Mouse (Mus musculus) limb, embryonic 12.5 days (tissue): ENCODE results near the gene Rhou. TPM values are rescaled to one million over a fixed set of nuclear protein-coding genes. Genes with fewer than 3 reads are reported as not detected.
"Not testable (repeated sequence)": the region's sequence is repeated elsewhere in the genome, so short reads cannot be mapped to it uniquely, and the experiment has no call there.

Experiments used
- ATAC-seq: fragments of 200-750 bp; cut with Nextera tagmentation; 2 replicates; pipeline ENCODE4 v1.8.0; 2017; ENCODE audit warnings: low read depth, moderate TSS enrichment; ENCODE audit not compliant: insufficient number of reproducible peaks, insufficient read depth, low FRiP score, low TSS enrichment
- H3K27ac ChIP-seq: fragments of 300-500 bp; sonication (generic); 2 replicates; pipeline ENCODE4 v1.5.1; 2016; ENCODE audit warnings: mild to moderate bottlenecking, moderate library complexity
- H3K27me3 ChIP-seq: fragments of 300-500 bp; sonication (generic); 2 replicates; pipeline ENCODE4 v1.6.1; 2016; ENCODE audit warnings: mild to moderate bottlenecking, moderate library complexity
- H3K36me3 ChIP-seq: fragments of 300-500 bp; sonication (generic); 2 replicates; pipeline ENCODE4 v1.6.1; 2016; ENCODE audit warnings: mild to moderate bottlenecking, moderate library complexity
- H3K4me1 ChIP-seq: fragments of 300-500 bp; sonication (generic); replicated peaks from 2 replicates; pipeline ENCODE4 v1.6.1; 2016
- H3K4me2 ChIP-seq: fragments of 300-500 bp; sonication (generic); 2 replicates; pipeline ENCODE4 v1.6.1; 2016; ENCODE audit warnings: mild to moderate bottlenecking, moderate library complexity
- H3K4me3 ChIP-seq: fragments of 300-500 bp; sonication (generic); replicated peaks from 2 replicates; pipeline ENCODE4 v1.5.1; 2016; ENCODE audit warnings: mild to moderate bottlenecking
- H3K9ac ChIP-seq: fragments of 300-500 bp; sonication (generic); replicated peaks from 2 replicates; pipeline ENCODE4 v1.6.1; 2016; ENCODE audit warnings: mild to moderate bottlenecking, moderate library complexity
- H3K9me3 ChIP-seq: fragments of 300-500 bp; sonication (generic); 2 replicates; pipeline ENCODE4 v1.6.1; 2016; ENCODE audit warnings: mild to moderate bottlenecking, moderate library complexity
- WGBS: fragments of 180-500 bp; shearing (Covaris S2); methylation state at CpG from one replicate; pipeline ENCODE4 v1.1.7; 2016; 5-methylcytosine and 5-hydroxymethylcytosine counted together
- polyA plus RNA-seq: library from polyadenylated mRNA; unstranded; fragments of >200 nt; fragmentation: Nextera tagmentation; extraction: Ambion mirVana; gene quantifications from 2 replicates; pipeline ENCODE4 v1.2.1, GENCODE M21; 2016

Rhou gene
- 7.3 and 8.9 TPM in 2 replicates for polyA plus RNA-seq

GRCm38 (mm10) chr8:123653308-123653993, at the start of gene Rhou:
Gene Rhou, plus strand, starts transcription at chr8:123653929.
- Histone ChIP-seq H3K9me3 (no peaks in the 10 kb centered on the region), H3K4me2 (peak within 1 kb of the TSS; percentile 63), H3K4me1 (peaks cover 23% of the 10 kb centered on the region), H3K36me3 (peaks cover 23% of the 10 kb centered on the region), H3K4me3 (peak within 1 kb of the TSS; percentile 74), H3K27ac (peak within 1 kb of the TSS; percentile 92), H3K9ac (peak within 1 kb of the TSS; percentile 90), H3K27me3 (no peaks in the 10 kb centered on the region)
- under 1% methylated on average over 37 of the region's 58 CpGs for WGBS
- ATAC-seq, result peak; percentile 81

- WGBS, result 86% methylated on average over 1 of the region's 5 CpGs
These were observed 41.1 kb upstream of the Rhou start for GRCm38 (mm10) chr8:123612652-123613051.

GRCm38 (mm10) chr8:123623523-123623922, 30.2 kb upstream of the Rhou start:
- not testable (repeated sequence) for H3K9me3 ChIP-seq, H3K9ac ChIP-seq, H3K4me2 ChIP-seq, H3K4me3 ChIP-seq, ATAC-seq, H3K27ac ChIP-seq, H3K36me3 ChIP-seq, H3K4me1 ChIP-seq
- peaks cover 43% of the 10 kb centered on the region for H3K27me3 ChIP-seq
- no CpG with 5 or more reads among the region's 39 CpGs for WGBS

More at GRCm38 (mm10) chr8:123612652-123613051, 41.1 kb upstream of the Rhou start:
- not testable (repeated sequence) for H3K36me3 ChIP-seq, ATAC-seq, H3K27me3 ChIP-seq, H3K9ac ChIP-seq, H3K4me2 ChIP-seq, H3K27ac ChIP-seq, H3K4me3 ChIP-seq, H3K4me1 ChIP-seq, H3K9me3 ChIP-seq

- peaks cover 3% of the 10 kb centered on the region; the same call in 1 of the 2 replicates for H3K4me1 ChIP-seq
- H3K9me3 ChIP-seq, result no peaks in the 10 kb centered on the region
- no peak overlapping the region for H3K9ac ChIP-seq
- H3K27ac ChIP-seq, result no peak overlapping the region
- 64% methylated on average over 5 of the region's 5 CpGs for WGBS
- H3K27me3 ChIP-seq, result peaks cover 45% of the 10 kb centered on the region
- no peak overlapping the region for H3K4me2 ChIP-seq
- H3K36me3 ChIP-seq, result no peaks in the 10 kb centered on the region
- no peak overlapping the region for H3K4me3 ChIP-seq
- ATAC-seq, result no peak
These were observed 29.5 kb upstream of the Rhou start for GRCm38 (mm10) chr8:123624274-123624673.

GRCm38 (mm10) chr8:123624702-123625101, 29.0 kb upstream of the Rhou start:
- Histone ChIP-seq H3K9ac (no peak overlapping the region), H3K36me3 (no peaks in the 10 kb centered on the region), H3K4me3 (no peak overlapping the region), H3K27ac (no peak overlapping the region), H3K4me2 (no peak overlapping the region), H3K4me1 (peaks cover 6% of the 10 kb centered on the region; the same call in 1 of the 2 replicates), H3K27me3 (peaks cover 49% of the 10 kb centered on the region), H3K9me3 (no peaks in the 10 kb centered on the region)
- no peak for ATAC-seq
- 55% methylated on average over 1 of the region's 1 CpGs for WGBS

- Histone ChIP-seq H3K9me3 (no peaks in the 10 kb centered on the region), H3K36me3 (no peaks in the 10 kb centered on the region), H3K27me3 (peaks cover 58% of the 10 kb centered on the region), H3K4me2 (no peak overlapping the region), H3K9ac (no peak overlapping the region), H3K27ac (no peak overlapping the region), H3K4me3 (no peak overlapping the region), H3K4me1 (peaks cover 8% of the 10 kb centered on the region; the same call in 1 of the 2 replicates)
- WGBS, result 24% methylated on average over 2 of the region's 2 CpGs
- ATAC-seq, result no peak
These were observed 28.0 kb upstream of the Rhou start for GRCm38 (mm10) chr8:123625717-123626116.

- Histone ChIP-seq H3K4me2 (no peak overlapping the region), H3K4me3 (no peak overlapping the region), H3K9me3 (no peaks in the 10 kb centered on the region), H3K4me1 (peaks cover 8% of the 10 kb centered on the region; the same call in 1 of the 2 replicates), H3K9ac (no peak overlapping the region), H3K36me3 (no peaks in the 10 kb centered on the region), H3K27ac (no peak overlapping the region), H3K27me3 (peaks cover 58% of the 10 kb centered on the region)
- WGBS, result 66% methylated on average over 6 of the region's 6 CpGs
- ATAC-seq, result no peak
These were observed 26.1 kb upstream of the Rhou start for GRCm38 (mm10) chr8:123627410-123628147.

- H3K4me3 ChIP-seq, result peak overlapping the region; percentile 31
- 5% methylated on average over 8 of the region's 8 CpGs for WGBS
- H3K27me3 ChIP-seq, result peaks cover 63% of the 10 kb centered on the region
- no peaks in the 10 kb centered on the region for H3K9me3 ChIP-seq
- no peak overlapping the region for H3K9ac ChIP-seq
- H3K4me1 ChIP-seq, result peaks cover 8% of the 10 kb centered on the region; the same call in 1 of the 2 replicates
- no peaks in the 10 kb centered on the region for H3K36me3 ChIP-seq
- H3K4me2 ChIP-seq, result peak overlapping the region; percentile 60
- no peak overlapping the region for H3K27ac ChIP-seq
- 0 out of 2 replicates have a peak, but pooled peaks have one; percentile 23 for ATAC-seq
These were observed 25.3 kb upstream of the Rhou start for GRCm38 (mm10) chr8:123628253-123628967.

GRCm38 (mm10) chr8:123628968-123629755, 24.6 kb upstream of the Rhou start:
- Histone ChIP-seq H3K9me3 (no peaks in the 10 kb centered on the region), H3K4me2 (peak overlapping the region; percentile 60), H3K4me3 (peak overlapping the region; percentile 31), H3K27me3 (peaks cover 64% of the 10 kb centered on the region), H3K4me1 (peaks cover 8% of the 10 kb centered on the region; the same call in 1 of the 2 replicates), H3K27ac (no peak overlapping the region), H3K36me3 (no peaks in the 10 kb centered on the region), H3K9ac (no peak overlapping the region; the same call in 1 of the 2 replicates)
- 11% methylated on average over 19 of the region's 19 CpGs for WGBS
- no peak for ATAC-seq

GRCm38 (mm10) chr8:123630058-123630457, 23.7 kb upstream of the Rhou start:
- H3K36me3 ChIP-seq, result no peaks in the 10 kb centered on the region
- no peak for ATAC-seq
- H3K4me3 ChIP-seq, result peak overlapping the region; percentile 16; the same call in 1 of the 2 replicates
- peaks cover 8% of the 10 kb centered on the region; the same call in 1 of the 2 replicates for H3K4me1 ChIP-seq
- 44% methylated on average over 10 of the region's 10 CpGs for WGBS
- peak overlapping the region; percentile 47 for H3K4me2 ChIP-seq
- H3K9me3 ChIP-seq, result no peaks in the 10 kb centered on the region
- H3K27me3 ChIP-seq, result peaks cover 55% of the 10 kb centered on the region
- no peak overlapping the region for H3K9ac ChIP-seq
- H3K27ac ChIP-seq, result no peak overlapping the region
